Mouse (Mus musculus) kidney, adult 11 months (tissue): Measurements from ENCODE around the gene Cbfb.
A peak's percentile ranks its signal among the peaks of the same experiment; 100 is the strongest.

Experiments
- DNase-seq: peaks from one replicate; pipeline ENCODE4 v3.0.0; 2022

Gene Cbfb

DNA sequence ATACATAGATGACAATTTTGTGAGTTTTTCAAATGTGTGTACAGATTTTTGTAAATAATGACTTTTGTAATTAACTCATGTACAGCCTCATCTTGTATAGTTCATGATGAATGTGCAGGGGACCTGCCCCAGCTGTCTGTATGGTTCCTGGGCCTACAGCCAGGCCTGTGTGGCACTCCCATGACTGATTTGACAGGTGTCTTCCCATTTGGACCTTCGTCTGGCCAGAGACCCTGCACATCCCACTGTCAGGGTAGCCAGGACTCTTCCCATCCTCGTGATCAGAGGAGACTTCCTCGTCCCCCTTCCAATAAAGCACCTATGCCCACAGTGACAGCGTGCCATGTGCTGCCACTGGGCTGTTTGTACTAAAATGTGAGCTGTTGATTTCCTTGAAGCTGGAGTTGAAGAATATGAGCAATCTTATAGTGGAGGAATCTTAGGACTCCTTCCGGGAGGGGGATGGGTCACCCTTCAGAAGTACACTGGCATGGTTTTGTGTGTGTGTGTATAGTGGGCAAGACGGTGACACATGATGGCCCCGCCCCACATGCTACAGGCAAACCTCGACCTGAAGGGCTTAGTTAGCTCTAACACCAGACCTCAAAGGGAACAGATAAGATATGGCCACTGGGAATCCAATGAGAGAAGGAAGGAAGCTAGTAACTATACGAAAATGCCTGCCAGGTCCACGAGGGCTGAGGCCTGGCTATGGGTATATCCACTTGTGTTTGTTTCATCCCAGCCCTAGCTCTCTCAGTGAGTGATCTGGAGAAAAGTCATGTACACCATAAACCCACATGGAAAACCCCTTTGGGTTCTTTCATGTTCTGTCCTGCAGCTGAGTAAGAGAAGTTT is 82.4 kb downstream of the Cbfb start:
- DNase-seq = no peak

DNA sequence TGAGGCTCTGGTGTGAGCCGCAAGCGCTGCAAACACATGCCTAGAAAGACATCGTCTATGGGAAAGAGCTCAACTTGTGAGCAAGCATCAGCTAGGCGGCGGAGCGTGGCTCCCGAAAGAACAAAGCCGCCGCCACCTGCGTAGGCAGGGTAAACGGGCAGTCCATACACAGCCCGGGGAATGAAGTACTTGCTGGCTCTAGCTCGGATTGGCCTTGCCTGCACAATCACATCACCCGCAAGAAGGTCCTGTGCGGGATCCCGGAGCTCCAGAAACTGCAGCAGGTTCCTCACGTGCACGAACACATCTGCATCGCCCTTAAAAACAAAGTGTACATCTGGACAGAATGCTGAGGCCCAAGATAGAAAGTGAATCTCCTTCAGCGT is 83.3 kb downstream of the Cbfb start:
- no peak for DNase-seq

DNA sequence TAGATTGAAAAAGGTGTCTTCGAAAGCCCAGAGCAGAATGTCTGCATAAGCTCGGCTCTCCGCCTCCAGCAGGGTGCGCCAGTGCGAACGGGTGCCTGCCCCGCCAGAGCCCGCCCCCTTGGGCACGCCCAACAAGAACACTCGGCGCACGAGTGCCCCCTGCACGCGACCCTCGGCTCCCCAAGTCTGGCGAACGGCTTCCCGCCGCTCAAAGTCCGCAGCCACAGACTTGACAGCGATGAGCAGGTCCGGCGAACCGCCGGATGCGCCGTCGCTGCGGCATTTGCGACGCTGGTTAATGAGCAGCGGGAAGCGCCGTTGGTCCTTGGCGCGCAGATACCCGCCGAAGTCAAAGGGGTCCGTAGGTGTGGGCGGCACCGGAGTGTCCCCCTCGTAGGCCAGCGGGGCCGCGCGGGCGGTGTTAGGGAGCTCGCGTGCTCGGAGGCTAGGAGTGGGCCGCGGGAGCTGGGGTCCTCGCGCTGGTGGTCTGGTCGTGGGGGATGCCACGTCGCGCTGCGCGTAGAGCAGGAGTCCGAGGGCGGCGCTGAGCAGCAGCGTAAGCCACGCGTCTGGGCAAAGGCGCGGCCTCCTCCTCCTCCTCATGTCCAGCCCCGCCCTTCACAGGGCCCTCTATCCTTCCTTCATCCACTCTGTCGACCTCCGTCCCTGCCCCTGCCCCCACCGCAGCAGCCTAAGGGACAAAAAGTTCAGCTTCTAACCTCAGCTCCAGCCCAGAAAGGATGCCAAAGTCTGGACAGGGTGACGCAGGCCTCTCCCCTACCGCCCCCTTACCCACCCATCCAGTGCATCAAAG is 83.9 kb downstream of the Cbfb start:
- peak; percentile 80 for DNase-seq

DNA sequence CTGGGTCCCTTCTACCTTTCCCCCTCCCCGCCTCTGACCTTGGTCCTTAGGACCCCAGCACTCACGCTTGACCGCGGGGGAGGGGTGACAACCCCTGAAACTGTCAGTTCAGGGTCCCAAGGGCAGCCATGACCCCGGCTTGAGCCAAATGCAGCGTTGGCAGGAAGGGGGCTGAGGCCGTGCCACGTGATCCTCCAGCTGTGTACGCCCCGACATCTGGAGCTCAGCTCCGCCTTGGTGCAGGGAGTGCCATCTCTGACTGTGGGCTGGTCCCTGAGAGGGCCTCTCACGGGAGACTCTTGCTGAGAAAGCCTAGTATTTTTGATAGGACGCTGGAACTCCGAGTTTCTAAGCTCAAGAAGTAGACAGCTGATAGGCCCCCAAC is 84.5 kb downstream of the Cbfb start, which contains the start of gene B3gnt9:
Gene B3gnt9, minus strand, starts transcription at position 188 of the 385 bp plus-strand sequence.
- DNase-seq = peak; percentile 48

DNA sequence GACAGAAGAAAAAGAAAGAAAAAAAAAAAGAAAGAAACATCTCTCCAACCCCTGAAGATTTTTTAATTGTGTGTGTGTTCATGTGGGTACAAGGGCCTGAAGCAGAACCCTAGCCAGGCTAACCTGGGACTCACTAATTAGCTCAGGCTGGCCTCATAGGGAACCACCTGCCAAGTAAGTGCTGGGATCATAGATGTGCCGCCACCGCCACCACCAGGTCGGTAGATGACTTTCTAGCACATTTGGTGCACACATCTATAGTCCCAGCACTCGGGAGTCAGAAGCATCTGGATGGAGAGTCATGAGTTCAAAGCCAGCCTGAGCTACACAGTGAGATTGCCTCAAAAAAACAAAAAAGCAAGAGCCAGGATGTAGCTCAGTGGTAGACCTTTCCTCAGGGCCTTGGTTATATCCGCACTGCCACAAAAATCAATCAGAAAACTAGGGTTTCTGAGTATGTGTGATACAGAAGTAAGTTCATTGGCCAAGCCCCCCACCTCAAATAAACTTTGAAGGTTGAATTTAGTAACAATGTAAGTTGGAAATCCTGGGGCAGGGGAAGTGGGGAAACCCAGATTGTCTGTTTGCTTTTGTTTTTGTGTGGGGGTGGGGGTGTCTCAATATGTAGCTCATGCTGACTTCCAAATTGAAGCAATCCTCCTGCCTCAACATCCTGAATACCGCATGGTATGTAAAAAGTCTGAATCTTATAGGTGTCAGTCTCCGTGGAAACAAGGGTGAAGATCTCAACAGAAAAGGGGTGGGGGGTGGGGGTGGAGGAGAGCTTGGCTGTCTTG is 87.0 kb downstream of the Cbfb start:
- DNase-seq = no peak

DNA sequence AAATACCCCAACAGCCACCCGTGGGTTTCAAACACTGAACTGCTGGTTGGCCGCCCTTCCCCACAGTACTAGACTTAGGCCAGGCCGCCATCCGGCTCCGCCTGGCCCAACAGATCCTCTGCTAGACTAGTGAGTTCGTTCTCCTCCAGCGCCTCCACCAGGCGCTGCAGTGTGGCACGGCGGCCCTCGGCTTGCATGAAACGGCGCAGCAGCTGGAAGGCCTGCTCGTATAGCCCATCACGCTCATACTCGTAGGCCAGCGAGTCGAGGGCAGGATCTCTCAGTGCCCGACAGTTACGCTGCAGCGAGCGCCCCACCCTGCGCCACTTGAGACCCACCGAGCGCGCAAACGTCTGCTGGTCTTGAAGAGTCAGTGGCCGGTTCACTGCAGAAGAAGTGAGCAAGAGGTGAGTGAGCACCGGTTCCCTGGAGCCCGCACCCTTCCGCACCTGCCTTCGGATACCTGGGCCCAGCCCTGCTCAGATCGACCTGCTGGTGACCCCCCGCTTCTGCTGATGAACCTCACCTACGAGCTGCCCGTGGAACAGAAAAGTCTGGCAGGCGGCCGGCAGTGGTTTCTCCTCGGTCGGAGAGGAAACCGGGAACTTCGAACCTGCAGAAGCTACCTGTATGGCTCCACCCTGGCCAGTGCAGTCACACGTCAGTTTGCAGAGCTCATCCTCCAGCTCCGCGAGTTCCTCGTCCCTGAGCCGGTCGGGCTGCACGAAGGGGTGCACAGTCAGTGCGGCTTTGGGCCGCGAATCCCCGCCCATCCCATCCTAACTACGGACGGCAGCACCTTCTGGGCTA is 88.6 kb downstream of the Cbfb start:
- DNase-seq = no peak

DNA sequence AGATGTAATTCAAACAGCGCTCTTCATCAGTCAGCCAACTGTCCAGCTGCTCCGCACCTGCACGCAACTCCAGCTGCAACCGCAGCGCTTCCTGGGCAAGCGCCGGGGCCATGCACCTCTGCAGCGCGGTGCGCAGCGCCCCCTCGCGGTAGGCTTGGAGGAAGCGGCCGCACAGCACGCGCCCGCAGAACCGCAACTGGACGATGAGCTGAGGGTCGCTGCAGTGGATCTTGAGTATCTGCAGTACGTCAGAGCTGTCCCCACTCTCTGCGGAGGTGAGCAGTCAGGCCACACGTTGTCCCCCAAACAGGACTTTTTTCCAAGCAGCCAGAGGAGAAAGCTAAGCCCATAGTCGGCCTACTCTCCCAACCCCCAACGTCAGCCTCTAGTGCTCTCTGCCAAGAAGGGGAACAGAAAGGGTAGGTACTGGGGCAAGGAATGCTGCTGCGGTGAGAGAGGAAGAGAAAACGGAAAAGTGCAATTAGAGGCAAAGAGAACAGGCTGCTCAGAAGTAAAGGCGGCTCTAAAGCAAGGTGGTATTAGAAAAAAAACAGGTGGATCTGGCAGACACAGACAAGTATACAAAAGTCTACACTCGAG is 89.3 kb downstream of the Cbfb start:
- peak; percentile 45 for DNase-seq

DNA sequence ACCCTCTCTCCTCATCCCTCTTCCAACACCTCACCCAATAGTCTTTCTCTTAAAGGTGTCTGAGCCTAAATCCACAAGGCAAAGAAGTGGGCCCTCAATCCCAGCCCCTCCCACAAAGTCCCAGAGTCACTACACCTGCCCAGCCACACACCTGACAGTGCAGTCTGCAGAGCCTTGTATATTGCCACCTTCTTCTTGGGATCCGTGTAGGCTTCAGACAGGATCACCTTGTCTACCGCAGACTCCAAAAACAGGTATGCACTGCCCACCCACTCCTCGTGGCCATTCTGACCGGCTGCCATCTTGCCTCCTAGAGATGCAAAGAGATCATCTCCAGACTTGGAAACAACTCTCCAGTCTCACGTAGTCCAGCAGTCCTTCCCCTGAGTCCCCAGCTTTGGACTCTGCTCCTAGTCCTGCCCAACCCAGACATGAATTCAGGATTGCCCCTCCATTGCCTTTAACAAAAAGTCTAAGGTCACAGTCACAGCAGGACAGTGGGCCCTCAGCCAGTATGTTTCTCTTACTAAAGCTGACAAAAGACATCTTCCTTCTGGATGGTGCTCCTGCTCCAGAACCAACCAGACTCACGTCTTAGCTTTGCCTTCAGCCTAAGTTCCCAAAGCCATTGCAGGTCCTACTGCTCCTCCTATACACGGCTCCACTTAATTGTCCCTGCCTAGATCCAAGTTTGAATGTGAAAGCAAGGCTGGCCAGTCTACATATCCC is 90.1 kb downstream of the Cbfb start:
- no peak for DNase-seq

DNA sequence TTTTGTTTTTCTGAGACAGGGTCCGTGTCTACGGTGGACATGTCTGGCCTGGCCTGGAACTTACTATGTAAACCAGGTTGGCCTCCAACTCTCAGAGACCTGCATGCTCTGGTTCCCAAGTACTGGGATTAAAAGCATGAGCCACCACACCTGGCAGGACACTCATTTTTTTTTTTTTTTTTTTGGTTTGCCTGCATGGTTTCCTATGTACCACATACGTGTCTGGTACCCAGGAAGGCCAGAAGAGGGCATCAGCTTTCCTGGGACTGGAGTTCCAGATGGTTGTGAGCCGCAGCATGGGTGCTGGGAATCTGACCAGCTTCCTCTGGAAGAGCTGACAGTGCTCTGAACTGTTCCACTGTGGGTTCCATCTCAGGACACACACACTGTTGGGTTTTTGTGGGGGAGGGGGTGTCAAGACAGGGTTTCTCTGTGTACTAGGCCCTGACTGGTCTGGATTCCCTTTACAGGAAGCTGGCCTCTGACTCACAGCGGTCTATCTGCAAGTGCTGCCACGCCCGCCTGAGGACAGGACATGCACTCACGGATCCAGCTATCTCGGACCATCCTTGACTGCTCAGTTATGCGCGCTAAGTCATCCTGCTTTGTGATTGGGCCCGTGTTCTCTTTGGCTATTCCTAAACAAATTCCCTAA is 91.0 kb downstream of the Cbfb start:
- DNase-seq = no peak

DNA sequence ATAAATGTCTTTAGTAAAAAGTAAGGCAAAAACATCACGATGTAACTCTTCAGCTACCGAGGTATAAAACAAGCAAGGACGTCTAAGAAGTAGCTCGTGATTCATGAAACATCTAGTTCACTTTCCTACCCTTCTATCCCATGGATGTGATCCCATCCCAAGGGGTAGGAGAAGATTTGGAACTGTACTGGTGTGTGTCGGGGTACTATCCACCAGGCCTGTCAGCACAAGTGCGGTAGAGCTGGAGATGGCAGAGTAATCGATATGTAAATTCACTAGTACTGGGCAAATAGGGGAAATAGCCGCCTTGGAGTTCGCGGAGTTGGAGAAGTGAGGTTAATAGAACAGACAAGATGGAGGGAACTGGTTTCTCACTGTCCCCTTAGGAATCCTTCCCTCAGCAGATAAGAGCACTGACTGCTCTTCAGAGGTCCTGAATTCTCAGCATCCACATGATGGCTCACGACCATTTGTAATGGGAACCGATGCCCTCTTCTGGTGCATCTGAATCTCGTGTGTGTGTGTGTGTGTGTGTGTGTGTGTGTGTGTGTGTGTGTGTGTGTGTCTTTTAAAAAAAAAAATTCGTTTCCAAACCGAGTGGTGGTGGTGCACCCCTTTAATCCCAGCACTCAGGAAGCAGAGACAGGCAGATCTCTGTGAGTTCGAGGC is 92.9 kb downstream of the Cbfb start:
- DNase-seq = no peak

DNA sequence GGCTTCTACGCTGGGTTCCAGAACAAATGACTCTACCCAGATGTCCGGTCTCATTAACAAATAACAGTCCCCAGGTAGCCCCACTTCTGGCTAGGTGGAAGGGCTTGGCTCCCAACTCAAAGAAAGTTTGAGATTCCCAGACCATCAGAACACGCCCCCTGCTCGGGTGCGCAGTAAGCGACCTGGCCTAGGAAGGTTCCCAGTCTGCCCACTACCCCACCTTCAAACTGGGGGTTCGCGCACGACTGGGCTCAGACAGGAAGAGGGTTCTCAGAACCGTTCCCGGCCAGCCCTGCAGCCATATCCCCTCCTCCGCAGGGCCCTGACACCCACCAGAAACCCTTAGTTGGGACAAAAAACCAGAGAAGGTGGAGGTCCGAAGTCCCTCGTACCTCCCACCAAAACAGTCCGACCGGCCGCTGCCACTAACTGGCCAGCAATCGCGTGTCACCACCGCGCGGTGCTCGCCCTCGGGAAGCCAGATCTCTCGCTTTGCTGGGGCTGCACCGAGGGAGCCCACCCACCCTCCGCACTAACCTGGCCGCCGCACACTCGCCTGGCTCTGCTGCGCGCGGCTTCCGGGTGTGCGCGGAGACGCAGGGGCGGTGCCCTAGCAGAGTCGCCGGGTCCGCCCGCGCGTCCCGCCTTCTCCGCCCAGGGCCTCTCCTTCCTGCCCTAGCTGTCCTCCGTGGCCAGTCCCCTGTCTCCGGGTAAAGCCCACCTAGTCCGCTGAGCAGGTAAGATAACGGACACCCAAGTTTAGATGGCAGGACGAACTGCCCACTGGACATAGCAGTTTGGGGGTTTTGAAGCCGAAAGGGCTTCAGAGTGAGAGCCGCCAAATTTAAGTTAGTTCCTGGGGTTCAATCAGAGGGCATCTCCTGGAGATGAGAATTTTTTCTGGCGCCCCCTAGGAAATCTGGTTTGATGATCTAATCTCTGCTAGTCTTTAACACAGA is 93.8 kb downstream of the Cbfb start, which contains the start of the genes Tradd and Fbxl8:
Gene Tradd, minus strand, starts transcription at position 586 of the 959 bp plus-strand sequence.
Gene Fbxl8, plus strand, starts transcription at position 625 of the 959 bp plus-strand sequence.
- peak; percentile 69 for DNase-seq

DNA sequence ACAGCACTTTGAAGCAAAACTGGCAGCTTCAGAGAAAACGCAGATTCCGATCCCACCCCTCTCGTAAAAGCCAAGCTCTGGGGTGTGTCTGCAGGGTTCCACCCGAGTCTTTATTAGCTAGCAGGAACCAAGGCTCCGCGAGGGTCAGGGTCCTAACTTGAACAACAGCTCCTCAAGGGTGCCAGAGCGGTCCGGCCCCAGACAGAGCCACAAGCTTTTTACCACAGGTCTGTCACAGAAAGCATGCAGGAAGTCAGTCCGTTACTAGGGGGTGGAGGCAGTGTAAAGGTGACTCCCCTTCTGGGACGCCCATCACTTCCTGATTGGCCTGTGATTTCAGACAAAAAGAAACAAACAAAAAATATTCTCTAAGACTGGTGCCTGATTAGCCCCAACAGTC is 94.7 kb downstream of the Cbfb start:
- peak; percentile 47 for DNase-seq

DNA sequence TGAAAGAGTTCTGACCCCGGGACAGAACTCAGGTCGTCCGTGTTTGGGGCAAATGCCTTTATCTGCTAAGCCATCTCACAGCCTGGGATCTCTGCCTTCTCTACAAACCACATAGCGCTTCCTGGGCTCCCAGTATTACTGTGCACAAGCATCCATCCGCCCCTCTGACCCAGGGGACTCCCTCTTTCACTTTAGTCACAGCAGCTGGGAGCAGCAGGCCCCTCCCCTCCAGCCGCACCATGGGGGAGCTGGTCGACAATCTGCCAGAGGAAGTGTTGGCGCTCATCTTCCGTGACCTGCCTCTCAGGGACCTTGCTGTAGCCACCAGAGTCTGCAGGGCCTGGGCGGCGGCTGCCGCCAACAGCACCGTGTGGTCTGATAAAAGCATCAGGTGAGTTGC is 96.3 kb downstream of the Cbfb start:
- no peak for DNase-seq
